Mouse (Mus musculus) c-Kit-positive CD71-positive TER-119-positive erythroid progenitor cells, embryonic 14.5 days (primary cell): ENCODE measurements at regions not wholly inside any gene's neighbourhood (a gene's known extent, or its start where the extent isn't known, plus 50 kb on each side); places are given as distances from the start of the nearest gene placed in this dataset.

Source experiments
- DNase-seq: peaks from one replicate; pipeline ENCODE4 v3.0.0-alpha.2; 2013; ENCODE audit warnings: low spot score

GRCm38 (mm10) chr12:79883651-79884050 lies 229.2 kb downstream of the Zfp36l1 start:
- no peak for DNase-seq

GRCm38 (mm10) chr12:79880751-79881261 lies 232.0 kb downstream of the Zfp36l1 start:
- no peak for DNase-seq

GRCm38 (mm10) chr12:79880346-79880745 lies 232.5 kb downstream of the Zfp36l1 start:
- DNase-seq = no peak

GRCm38 (mm10) chr12:79879918-79880273 lies 232.9 kb downstream of the Zfp36l1 start:
- DNase-seq = no peak

- no peak for DNase-seq
Observed at GRCm38 (mm10) chr12:79879093-79879917, 233.5 kb downstream of the Zfp36l1 start.

- no peak for DNase-seq
Observed at GRCm38 (mm10) chr12:79878766-79879092, 234.1 kb downstream of the Zfp36l1 start.

GRCm38 (mm10) chr12:79878163-79878562 lies 234.7 kb downstream of the Zfp36l1 start:
- no peak for DNase-seq

GRCm38 (mm10) chr12:79874333-79874732 lies 238.5 kb downstream of the Zfp36l1 start:
- DNase-seq = no peak

GRCm38 (mm10) chr12:79865179-79865552 lies 247.6 kb downstream of the Zfp36l1 start:
- no peak for DNase-seq

- no peak for DNase-seq
Observed at GRCm38 (mm10) chr12:79864346-79865178, 248.3 kb downstream of the Zfp36l1 start.
